Mouse (Mus musculus): Measurements from ENCODE around the gene Ccdc69.

DNA sequence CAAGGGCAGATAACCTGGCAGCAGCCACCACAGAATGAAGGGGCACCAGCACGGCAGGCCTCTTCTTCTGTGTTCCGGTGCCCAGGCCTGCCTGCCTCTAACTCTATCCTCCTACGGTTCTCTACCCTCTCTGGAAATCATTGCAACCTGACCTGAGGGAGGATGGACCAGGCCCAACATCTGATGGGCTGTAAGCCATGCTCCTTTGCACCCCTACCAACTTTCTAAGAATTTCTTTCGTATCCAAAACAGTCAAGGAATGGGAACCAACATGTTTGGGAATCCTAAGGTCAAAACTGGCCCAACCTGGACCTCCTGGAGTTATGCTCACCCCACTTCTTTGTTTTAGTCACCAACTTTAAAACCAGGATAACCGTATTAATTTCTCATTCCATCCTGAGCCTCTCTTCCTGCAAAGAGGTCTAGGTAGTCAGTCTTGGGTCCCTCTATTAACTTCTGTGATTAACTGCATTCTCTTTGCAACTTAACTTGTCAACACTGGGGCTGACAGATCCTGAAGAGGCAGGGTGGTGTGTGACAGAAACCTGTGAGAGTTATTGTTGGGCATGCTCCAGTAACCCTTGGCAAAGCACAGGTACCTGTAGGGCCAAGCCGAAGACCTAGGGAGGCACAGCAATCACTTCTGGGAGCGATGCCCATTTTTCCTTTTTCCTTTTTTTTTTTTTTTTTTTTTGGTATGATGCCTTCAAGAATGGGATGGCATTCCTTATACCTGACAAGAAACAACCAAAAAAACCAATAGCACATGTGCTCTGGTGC lies 31.8 kb upstream of the Ccdc69 start:
- no peak for TF ChIP-seq CTCF (IDR thresholded peaks at IDR 0.05; ENCODE audit: insufficient read depth, low read depth, low read length)
- no peak for TF ChIP-seq POLR2A (IDR thresholded peaks at IDR 0.05; ENCODE audit: insufficient read depth, low read depth, low read length)
